Mouse (Mus musculus) lung, adult 2 months (tissue): ENCODE data around the gene Ryr3.

Experiments used
- CTCF ChIP-seq: fragments of 200-500 bp; IDR thresholded peaks from 2 replicates; pipeline ENCODE4 v1.5.1; 2011; ENCODE audit warnings: mild to moderate bottlenecking, low read length, control low read depth; ENCODE audit not compliant: insufficient read depth
- POLR2A ChIP-seq: fragments of 200-500 bp; IDR thresholded peaks from 2 replicates; pipeline ENCODE4 v1.6.1; 2011; ENCODE audit warnings: low read depth, mild to moderate bottlenecking, control low read depth, low read length, borderline replicate concordance; ENCODE audit errors: extremely low read depth

GRCm38 (mm10) chr2:113181701-113182100 is 35.2 kb downstream of the Ryr3 start:
- TF ChIP-seq CTCF, result no peak
- no peak for TF ChIP-seq POLR2A
